Mouse (Mus musculus) heart, embryonic 16.5 days (tissue): ENCODE data around the gene Nrtn. TPM values are rescaled to one million over a fixed set of nuclear protein-coding genes. Genes with fewer than 3 reads are reported as not detected.
A peak's percentile ranks its signal among the peaks of the same experiment; 100 is the strongest.

ENCODE experiments used
- ATAC-seq: fragments of 200-750 bp; cut with Nextera tagmentation; replicated peaks from 2 replicates; pipeline ENCODE4 v1.8.0; 2017; ENCODE audit warnings: moderate number of reproducible peaks; ENCODE audit not compliant: insufficient read depth, low FRiP score; ENCODE audit errors: extremely low read depth
- H3K27ac ChIP-seq: fragments of 300-500 bp; sonication (generic); 2 replicates; pipeline ENCODE4 v1.5.1; 2014; ENCODE audit warnings: mild to moderate bottlenecking, low read length, control low read depth, moderate library complexity
- H3K27me3 ChIP-seq: fragments of 300-500 bp; sonication (generic); 2 replicates; pipeline ENCODE4 v1.6.1; 2014; ENCODE audit warnings: low read length, mixed read lengths; ENCODE audit not compliant: control insufficient read depth, insufficient read depth
- H3K36me3 ChIP-seq: fragments of 300-500 bp; sonication (generic); 2 replicates; pipeline ENCODE4 v1.6.1; 2014; ENCODE audit not compliant: control insufficient read depth, insufficient read depth
- H3K4me1 ChIP-seq: fragments of 300-500 bp; sonication (generic); 2 replicates; pipeline ENCODE4 v1.6.1; 2014; ENCODE audit warnings: low read length, mixed read lengths; ENCODE audit not compliant: control insufficient read depth, insufficient read depth
- H3K4me2 ChIP-seq: fragments of 300-500 bp; sonication (generic); 2 replicates; pipeline ENCODE4 v1.6.1; 2014; ENCODE audit warnings: low read depth, mild to moderate bottlenecking, control low read depth, low read length
- H3K4me3 ChIP-seq: fragments of 300-500 bp; sonication (generic); 2 replicates; pipeline ENCODE4 v1.5.1; 2014; ENCODE audit warnings: mild to moderate bottlenecking, control low read depth, low read length
- H3K9ac ChIP-seq: fragments of 300-500 bp; sonication (generic); 2 replicates; pipeline ENCODE4 v1.6.1; 2014; ENCODE audit warnings: low read length, control low read depth
- H3K9me3 ChIP-seq: fragments of 300-500 bp; sonication (generic); replicated peaks from 2 replicates; pipeline ENCODE4 v1.6.1; 2016; ENCODE audit warnings: low read length; ENCODE audit not compliant: control insufficient read depth
- WGBS: fragments of 180-500 bp; shearing (Covaris S2); extraction: QIAGEN DNeasy Blood & Tissue Kit; methylation state at CpG from one replicate; pipeline ENCODE4 v1.1.7; 2014; 5-methylcytosine and 5-hydroxymethylcytosine counted together
- polyA plus RNA-seq: library from polyadenylated mRNA; unstranded; fragments of >200 nt; fragmentation: Nextera tagmentation; extraction: Ambion mirVana; gene quantifications from 2 replicates; pipeline ENCODE4 v1.2.1, GENCODE M21; 2015

The Nrtn gene
- 21.2 and 23.9 TPM in 2 replicates for polyA plus RNA-seq

DNA sequence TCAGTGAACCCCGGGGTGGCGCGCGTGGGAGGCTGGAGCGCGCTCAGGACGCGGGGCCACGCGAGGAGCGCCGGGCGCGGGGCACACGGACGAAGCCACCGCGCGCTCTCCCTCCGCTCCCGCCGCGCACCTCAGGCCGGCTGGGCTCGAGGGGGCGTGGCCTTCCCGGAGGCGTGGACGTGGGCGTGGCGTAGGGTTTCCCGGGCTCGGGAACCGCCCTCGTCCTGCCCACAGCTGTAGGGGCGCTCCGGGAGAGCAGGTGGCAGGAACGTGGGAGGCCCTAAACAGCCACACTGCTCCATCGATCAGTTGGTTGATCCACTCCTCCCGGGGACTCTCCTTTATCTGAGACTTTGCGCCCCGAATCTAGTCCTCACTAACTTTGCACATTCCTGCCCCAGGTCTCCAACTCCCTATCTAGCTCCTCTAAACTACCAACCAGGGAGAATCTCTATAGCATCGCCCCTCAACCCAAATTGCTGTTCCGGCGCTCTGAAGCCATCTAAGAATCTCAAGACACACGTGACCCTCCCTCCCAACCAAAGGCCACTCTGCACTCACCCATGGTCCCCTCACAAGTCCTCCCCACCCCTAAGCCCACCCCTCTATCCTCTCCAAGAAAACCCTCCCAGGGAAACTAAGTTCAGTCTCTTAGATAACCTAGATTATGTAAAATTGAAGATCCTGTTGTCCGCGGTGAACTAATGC, at the start of gene Nrtn:
Gene Nrtn (minus strand): TSS at position 115 of the 708 bp plus-strand sequence.
- 0 out of 2 replicates have a peak, but pooled peaks cover 5% of the 10 kb centered on the region for H3K9me3 ChIP-seq
- under 1% methylated on average over 48 of the region's 48 CpGs for WGBS
- peak within 1 kb of the TSS; percentile 67 for H3K4me3 ChIP-seq
- H3K9ac ChIP-seq, result peak within 1 kb of the TSS; percentile 86
- peaks cover 21% of the 10 kb centered on the region for H3K4me1 ChIP-seq
- peak within 1 kb of the TSS; percentile 37; the same call in 1 of the 2 replicates for H3K27ac ChIP-seq
- H3K27me3 ChIP-seq, result peaks cover 42% of the 10 kb centered on the region
- peak; percentile 73 for ATAC-seq
- peak within 1 kb of the TSS; percentile 98 for H3K4me2 ChIP-seq
- H3K36me3 ChIP-seq, result no peaks in the 10 kb centered on the region

DNA sequence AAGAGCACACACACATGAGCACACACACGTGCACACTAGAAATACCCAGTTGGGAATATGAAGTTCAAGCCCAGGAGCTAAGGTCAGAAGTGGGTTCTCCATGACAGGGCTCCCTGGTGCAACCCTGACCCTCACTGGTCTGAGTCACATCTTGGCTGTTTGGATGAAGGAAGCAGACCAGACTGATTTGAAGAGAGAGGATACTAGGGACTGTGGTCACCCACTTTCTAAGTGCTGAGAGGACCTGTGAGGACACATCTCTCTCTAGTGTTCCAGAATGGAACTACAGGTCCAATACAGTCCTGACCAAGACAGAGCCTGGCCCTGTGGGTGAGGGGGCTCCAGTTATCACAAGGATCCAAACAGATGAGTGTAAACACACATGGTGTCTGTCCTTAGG, 48.5 kb upstream of the Nrtn start:
- ATAC-seq, result no peak
- WGBS, result 71% methylated on average over 1 of the region's 1 CpGs

DNA sequence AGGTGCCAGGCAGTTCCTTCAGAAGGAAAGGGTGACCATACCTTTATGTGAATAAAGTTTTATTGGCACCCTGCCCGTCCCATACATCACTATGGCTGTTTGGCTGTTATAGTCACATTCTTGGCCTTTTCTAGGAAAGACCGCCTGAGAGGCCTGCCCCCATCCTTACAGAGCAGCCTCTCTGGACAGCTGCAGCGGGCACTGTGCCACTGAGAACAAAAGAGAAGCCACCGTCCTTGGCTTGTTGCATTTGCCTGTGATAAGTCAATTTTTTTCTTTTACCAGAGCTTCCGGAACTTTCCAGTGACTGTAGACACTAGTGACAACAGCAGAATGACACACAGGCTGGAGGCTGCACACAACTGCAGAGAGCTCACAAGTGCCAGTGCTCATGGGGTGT, 47.6 kb upstream of the Nrtn start:
- WGBS, result 67% methylated on average over 5 of the region's 5 CpGs
- no peaks in the 10 kb centered on the region for H3K9me3 ChIP-seq
- peaks cover 7% of the 10 kb centered on the region for H3K4me1 ChIP-seq
- ATAC-seq, result no peak
- H3K27ac ChIP-seq, result no peak overlapping the region
- no peak overlapping the region for H3K4me3 ChIP-seq
- no peaks in the 10 kb centered on the region for H3K27me3 ChIP-seq
- H3K9ac ChIP-seq, result peak overlapping the region; percentile 14; the same call in 1 of the 2 replicates
- H3K36me3 ChIP-seq, result 0 out of 2 replicates have a peak, but pooled peaks cover 3% of the 10 kb centered on the region
- no peak overlapping the region for H3K4me2 ChIP-seq

More for the DNA sequence above, 48.5 kb upstream of the Nrtn start:
- no peaks in the 10 kb centered on the region for H3K27me3 ChIP-seq
- no peak overlapping the region for H3K9ac ChIP-seq
- H3K36me3 ChIP-seq, result 0 out of 2 replicates have a peak, but pooled peaks cover 3% of the 10 kb centered on the region
- no peak overlapping the region for H3K4me2 ChIP-seq
- H3K27ac ChIP-seq, result no peak overlapping the region
- H3K4me1 ChIP-seq, result peaks cover 14% of the 10 kb centered on the region
- H3K9me3 ChIP-seq, result no peaks in the 10 kb centered on the region
- H3K4me3 ChIP-seq, result no peak overlapping the region

DNA sequence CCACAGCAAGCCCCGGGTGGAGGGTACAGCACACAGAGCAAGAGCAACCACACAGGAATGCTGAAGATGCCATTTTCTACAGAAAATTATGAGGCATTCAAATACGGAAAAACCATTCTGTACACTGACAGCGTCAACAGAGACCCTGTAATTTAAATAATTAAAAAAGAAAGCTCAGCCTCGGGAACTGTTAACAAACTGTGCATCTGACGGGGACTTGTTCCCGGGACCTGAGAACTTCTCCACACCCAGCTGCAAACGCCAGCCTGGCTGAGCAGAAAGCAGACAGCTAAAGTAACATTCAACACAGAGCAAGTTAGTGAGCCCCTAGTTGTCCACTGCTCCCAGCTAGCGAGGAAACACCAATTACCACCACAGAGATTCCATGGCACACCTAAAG, 44.7 kb upstream of the Nrtn start:
- H3K27me3 ChIP-seq, result no peaks in the 10 kb centered on the region
- H3K27ac ChIP-seq, result no peak overlapping the region
- 79% methylated on average over 8 of the region's 8 CpGs for WGBS
- no peak overlapping the region for H3K9ac ChIP-seq
- H3K4me3 ChIP-seq, result no peak overlapping the region
- no peak for ATAC-seq
- 0 out of 2 replicates have a peak, but pooled peaks cover 3% of the 10 kb centered on the region for H3K36me3 ChIP-seq
- H3K9me3 ChIP-seq, result no peaks in the 10 kb centered on the region
- H3K4me1 ChIP-seq, result no peaks in the 10 kb centered on the region
- H3K4me2 ChIP-seq, result no peak overlapping the region

DNA sequence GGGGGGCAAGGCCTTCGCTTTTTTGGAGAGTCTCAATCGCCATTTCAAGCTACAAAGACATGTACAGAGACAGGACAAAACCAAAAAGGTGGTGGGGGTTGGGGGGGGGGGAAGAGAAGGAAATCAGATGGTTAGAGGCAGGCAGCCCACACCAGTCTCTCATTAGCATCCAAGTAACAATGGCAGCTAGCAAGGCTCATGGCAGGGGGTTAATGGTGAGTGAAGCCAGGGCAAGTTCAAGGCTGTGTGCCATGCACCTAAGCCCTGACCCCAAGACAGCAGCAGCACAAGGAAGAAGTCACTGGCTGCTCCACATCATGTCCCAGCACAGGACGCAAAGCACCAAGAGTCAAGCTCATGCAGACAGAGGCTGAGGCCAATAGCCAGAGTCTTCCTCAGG, 41.9 kb upstream of the Nrtn start:
- Histone ChIP-seq H3K36me3 (0 out of 2 replicates have a peak, but pooled peaks cover 3% of the 10 kb centered on the region), H3K4me3 (no peak overlapping the region), H3K27me3 (no peaks in the 10 kb centered on the region), H3K9me3 (no peaks in the 10 kb centered on the region), H3K9ac (no peak overlapping the region), H3K4me2 (no peak overlapping the region), H3K27ac (no peak overlapping the region), H3K4me1 (no peaks in the 10 kb centered on the region)
- no peak for ATAC-seq
- 81% methylated on average over 3 of the region's 3 CpGs for WGBS

DNA sequence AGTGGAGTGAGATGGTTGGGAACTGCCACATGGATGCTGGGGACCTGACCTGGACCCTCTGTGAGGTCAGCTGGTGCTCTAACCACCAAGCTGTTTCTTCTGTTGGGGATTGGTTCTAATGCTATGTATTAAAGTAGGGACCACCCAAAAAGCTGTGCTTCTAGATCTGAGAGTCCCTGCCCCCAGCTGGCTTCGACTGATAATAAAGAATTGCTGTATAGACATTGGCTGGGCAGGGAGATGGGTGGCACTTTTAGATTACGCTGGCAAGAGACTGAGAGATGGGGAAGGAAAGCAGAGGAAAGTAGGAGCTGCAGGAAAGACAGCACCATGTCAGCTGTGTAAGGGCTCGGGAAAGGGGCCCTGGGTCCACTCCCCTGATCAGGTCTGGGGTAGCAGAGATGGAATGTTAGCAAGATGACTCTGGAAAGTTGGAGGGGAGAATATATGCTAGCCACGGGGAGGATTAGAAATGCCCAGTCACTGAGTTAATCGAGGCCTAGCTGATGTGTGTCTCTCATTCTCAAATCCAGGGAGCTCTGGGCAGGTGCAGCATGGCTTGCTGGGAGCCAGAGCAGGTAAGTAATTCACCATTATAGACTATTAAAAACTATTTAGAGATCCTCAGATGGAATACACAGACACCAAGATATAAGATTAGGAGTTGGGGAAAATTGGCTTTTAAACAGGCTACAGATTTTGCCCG, 36.4 kb upstream of the Nrtn start:
- Histone ChIP-seq H3K4me2 (no peak overlapping the region), H3K4me3 (no peak overlapping the region), H3K9ac (no peak overlapping the region), H3K36me3 (no peaks in the 10 kb centered on the region), H3K27me3 (no peaks in the 10 kb centered on the region), H3K9me3 (no peaks in the 10 kb centered on the region), H3K4me1 (peaks cover 3% of the 10 kb centered on the region; the same call in 1 of the 2 replicates), H3K27ac (no peak overlapping the region)
- WGBS, result 69% methylated on average over 6 of the region's 6 CpGs
- ATAC-seq, result no peak

DNA sequence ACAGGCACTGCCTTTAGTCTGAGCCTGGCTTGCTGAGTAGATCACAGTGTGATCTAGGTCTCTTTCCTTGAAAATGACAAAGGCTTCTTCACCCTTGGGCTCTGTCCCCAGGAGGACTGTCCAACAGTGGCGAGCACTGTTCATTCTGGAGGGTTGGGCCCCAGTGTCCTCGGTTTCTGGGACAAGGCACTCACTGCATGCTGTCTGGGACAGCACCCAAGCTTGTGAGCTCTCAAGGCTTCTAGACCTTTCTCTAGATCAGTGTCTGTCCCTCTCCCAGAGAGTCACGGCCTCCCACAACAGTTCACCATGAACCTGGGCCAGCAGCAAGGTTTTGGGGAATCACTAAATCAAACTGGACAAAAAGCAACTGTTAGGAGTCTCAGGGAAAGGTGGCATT, 35.3 kb upstream of the Nrtn start:
- 76% methylated on average over 3 of the region's 3 CpGs for WGBS
- Histone ChIP-seq H3K4me1 (peaks cover 5% of the 10 kb centered on the region; the same call in 1 of the 2 replicates), H3K4me2 (no peak overlapping the region), H3K4me3 (no peak overlapping the region), H3K9me3 (no peaks in the 10 kb centered on the region), H3K27me3 (no peaks in the 10 kb centered on the region), H3K9ac (no peak overlapping the region), H3K36me3 (no peaks in the 10 kb centered on the region), H3K27ac (no peak overlapping the region)
- no peak for ATAC-seq

DNA sequence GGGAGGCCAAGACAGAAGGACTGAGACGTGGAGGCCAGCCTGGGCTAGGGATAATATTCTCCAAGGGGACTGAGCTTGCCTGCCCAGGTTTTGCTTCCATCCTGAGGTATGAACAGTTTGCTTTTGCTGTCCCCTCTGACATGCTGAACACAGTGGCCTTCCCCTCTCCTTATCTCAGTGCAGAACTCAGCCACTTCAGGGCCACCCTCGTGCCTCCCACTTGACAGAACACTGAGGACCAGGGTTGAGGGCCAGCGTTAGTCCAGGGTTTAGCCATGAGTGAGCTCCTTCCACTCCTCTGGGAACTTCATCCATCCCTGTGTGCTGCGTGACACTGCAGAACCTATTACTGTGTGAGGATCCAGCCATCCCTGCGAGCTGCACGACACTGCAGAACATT, 32.0 kb upstream of the Nrtn start:
- H3K27me3 ChIP-seq, result no peaks in the 10 kb centered on the region
- H3K36me3 ChIP-seq, result no peaks in the 10 kb centered on the region
- no peak overlapping the region for H3K4me3 ChIP-seq
- no peak overlapping the region for H3K27ac ChIP-seq
- no peaks in the 10 kb centered on the region for H3K9me3 ChIP-seq
- no peak overlapping the region for H3K4me2 ChIP-seq
- no peak for ATAC-seq
- WGBS, result 61% methylated on average over 6 of the region's 6 CpGs
- no peak overlapping the region for H3K9ac ChIP-seq
- H3K4me1 ChIP-seq, result peaks cover 5% of the 10 kb centered on the region; the same call in 1 of the 2 replicates

DNA sequence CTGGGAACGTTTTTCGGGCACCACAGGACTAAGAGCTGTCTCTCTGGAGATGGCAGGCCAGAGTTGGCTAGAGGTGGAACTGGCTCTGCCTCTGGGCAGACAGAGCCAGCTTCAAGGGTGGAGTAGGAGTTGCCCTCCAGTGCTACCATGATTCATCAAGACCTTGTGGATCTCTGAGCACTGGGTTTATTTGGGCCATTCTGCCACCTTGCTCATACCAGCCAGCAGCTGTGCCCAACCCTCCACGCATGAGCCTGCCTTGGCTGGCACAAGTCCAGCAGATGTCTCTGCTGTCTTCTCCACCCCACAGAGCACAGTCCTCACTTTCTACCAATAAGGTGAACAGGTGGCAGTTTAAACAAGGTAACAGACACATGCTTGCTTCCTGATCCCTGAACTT, 31.6 kb upstream of the Nrtn start:
- Histone ChIP-seq H3K36me3 (0 out of 2 replicates have a peak, but pooled peaks cover 2% of the 10 kb centered on the region), H3K27me3 (no peaks in the 10 kb centered on the region), H3K9me3 (no peaks in the 10 kb centered on the region), H3K27ac (no peak overlapping the region), H3K9ac (no peak overlapping the region), H3K4me3 (no peak overlapping the region), H3K4me1 (peaks cover 5% of the 10 kb centered on the region; the same call in 1 of the 2 replicates), H3K4me2 (no peak overlapping the region)
- no peak for ATAC-seq
- WGBS, result 61% methylated on average over 3 of the region's 3 CpGs
